Mouse (Mus musculus): Measurements from ENCODE around the gene Astn2. TPM values are rescaled to one million over a fixed set of nuclear protein-coding genes. Genes with fewer than 3 reads are reported as not detected.
A peak's percentile ranks its signal among the peaks of the same experiment; 100 is the strongest.

Astn2 gene
- total RNA-seq, 2 experiments from 2014 or later, result 32.5 to 35.1 TPM

GRCm38 (mm10) chr4:66312733-66313132, 91.7 kb downstream of the Astn2 start:
- DNase-seq (ENCODE audit: low spot score in 2 of 2), result no peak

DNA sequence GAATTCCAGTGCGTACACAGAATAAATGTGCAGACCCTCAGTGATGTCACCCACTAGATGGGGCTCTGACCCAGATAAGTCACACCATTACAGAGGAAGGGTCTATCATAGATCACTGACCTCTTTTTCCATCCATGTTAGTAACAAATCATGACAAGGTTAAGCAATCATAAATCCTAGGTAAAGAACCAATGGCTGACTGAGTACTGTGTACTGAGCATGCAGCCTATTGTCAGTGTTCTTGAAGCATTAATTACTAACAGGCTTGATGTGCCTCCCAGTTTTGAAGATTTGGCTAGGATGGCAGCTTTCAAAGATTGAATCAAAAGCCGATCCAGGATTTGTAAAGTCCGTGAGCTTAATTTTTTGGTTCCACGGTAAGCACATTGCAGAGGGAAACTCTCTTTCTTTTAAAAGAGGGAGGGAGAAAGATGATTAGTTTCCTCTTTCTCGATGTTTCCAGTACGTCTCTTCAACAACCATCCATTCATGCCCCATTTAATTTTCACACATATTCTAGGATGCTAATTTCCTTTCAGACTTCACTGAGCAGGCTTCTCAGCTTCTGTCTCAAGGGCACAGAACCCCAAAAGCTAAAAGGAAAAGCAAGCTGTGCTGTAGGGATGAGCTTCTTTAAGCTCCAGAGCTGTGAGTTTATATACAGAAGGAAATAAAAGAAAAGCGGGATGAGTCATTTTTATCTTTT, 93.9 kb downstream of the Astn2 start:
- no peak for DNase-seq (ENCODE audit: low spot score in 2 of 2)

DNA sequence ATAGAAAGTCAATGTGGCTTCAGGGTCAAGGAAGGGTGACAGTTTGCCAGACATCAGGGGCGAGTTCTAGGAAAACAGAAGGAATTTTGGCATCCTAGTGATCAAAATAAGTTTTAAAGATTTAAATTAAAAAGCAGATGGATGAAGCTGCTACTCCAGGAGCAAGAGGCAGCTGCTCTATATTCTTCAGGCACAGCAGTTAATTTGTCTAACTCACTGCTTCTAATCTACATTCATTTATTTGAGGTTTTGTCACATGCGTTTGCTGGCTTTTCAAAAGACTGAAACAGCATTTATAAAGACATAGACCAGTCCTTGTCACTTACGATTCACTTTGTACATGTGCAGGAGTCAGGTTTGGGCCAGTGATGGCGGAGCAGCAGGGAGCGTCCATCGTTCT, 98.0 kb downstream of the Astn2 start:
- no peak for DNase-seq (ENCODE audit: low spot score in 2 of 2)

DNA sequence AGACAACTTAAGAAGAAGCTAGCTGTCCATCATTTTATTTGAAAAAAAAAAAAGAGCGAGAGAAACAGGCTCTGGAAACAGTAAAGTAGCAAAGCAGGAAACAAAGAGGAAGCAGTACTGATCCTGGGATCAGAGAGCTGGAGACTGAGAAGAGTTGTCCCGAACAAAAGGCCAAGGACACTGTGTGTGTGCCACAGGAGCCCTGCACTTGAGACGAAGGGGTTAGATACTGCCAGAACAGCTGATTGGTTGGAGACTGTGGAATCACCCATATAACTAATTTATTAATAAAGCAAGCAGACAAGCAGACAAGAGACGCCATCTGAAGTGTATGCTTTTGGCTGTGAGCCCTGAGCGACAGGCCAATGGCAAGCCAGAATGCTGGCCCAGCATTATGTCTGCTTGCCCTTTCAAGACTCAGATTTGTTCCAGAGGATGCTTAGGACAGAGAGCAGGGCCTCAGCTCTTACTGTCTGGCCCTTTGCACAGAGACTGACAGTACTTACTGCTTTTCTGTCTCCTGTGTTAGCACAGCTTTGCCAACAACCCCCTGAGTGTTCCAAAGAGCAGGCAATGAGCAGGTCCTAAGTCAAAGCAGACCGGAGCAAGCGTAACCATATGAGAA, 101.6 kb downstream of the Astn2 start:
- DNase-seq (ENCODE audit: low spot score in 2 of 2), result no peak

DNA sequence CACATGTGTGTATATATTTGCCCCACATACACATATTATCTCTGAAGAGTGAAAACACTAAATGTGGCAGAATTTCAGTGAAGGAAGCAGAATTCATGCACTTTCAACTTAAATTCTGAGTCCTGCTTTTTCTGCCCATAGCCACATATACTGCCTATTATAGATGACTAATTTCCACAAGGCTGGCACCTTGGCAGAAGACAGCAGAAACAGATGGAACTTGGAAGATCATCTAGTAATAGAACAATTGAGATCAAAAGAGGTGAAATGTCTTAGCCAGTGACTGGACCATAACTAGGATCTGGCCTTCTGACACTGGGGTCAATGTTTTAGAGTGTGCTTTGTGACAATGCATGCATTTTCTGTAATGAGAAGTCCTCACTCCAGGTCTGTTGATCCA, 119.4 kb downstream of the Astn2 start:
- no peak for DNase-seq (ENCODE audit: low spot score in 2 of 2)

GRCm38 (mm10) chr4:66276096-66276495, 128.3 kb downstream of the Astn2 start:
- no peak for DNase-seq (ENCODE audit: low spot score in 2 of 2)

DNA sequence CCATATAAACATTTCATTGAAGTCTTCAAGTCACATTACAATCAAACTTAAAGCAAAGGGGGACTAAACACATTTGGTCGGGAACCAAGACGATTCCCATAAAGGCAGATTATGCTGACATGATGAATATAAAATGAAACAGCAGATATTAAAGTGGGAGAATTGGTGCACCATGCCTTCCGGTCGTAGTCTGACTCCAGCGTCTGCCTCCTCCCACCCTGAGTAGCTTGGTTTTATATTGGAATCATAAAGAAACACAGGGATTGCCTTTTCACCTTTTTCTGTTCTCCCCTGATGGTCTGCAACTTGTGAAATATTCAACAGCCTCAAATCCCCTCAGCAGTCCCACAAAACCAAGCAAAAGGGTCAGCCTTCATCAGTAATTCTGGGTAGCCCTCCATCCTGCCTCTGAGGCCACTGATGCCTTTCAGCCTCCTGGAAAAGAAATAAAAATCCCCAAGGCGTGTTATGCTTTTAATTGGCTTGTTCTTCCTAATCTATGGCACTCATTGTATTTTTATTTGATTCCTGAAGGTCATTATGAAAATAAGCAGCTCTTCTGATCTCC, 132.8 kb downstream of the Astn2 start:
- no peak for DNase-seq (ENCODE audit: low spot score in 2 of 2)

GRCm38 (mm10) chr4:66264031-66264430, 140.4 kb downstream of the Astn2 start:
- no peak for DNase-seq (ENCODE audit: low spot score in 2 of 2)

- DNase-seq (ENCODE audit: low spot score in 2 of 2), result peak; percentile 41 to 57
Observed at GRCm38 (mm10) chr4:66261276-66261675, 143.1 kb downstream of the Astn2 start.

DNA sequence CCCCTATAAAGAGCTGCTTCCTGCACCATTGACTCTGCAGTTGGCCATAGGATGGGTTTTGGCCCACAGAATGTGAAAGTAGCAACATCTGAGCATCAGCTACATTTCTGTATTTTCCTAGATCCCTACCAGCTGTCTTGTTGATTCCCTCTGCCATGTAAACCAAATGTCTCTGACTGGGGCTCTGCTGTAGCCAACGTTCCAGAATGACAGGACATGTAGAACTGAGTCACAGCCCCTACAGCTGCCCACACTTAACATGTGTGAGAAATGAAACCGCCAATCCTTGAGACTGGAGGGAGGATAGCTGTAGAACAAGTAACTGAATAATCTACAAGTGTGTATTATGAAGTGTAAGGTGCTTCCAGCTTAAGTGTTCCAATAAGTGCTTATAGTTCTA, 145.5 kb downstream of the Astn2 start:
- DNase-seq (ENCODE audit: low spot score in 2 of 2), result peak in 1 of 2 experiments; percentile 9

GRCm38 (mm10) chr4:66254695-66255492, 149.5 kb downstream of the Astn2 start:
- DNase-seq (ENCODE audit: low spot score in 2 of 2), result no peak

DNA sequence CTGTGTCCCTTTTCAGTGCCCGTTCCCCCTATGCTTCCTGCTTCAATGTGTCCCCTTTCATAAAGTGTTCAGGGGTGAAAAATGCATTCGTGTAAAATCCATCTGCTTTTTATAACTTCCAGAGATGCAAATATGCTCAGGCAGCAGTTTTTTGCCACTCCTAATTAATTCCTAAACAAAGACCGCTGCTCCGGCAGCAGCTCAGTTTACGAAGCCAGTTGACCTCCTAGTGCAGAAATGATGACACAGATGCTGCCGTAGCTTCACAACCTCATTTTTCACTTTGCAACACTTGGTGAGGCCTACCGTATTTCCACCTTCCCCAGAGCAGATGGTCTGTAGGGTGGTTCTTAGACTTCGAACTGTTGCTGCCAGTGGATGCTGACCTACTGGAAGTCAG, 155.9 kb downstream of the Astn2 start:
- no peak for DNase-seq (ENCODE audit: low spot score in 2 of 2)

GRCm38 (mm10) chr4:66242683-66243082, 161.7 kb downstream of the Astn2 start:
- DNase-seq (ENCODE audit: low spot score in 2 of 2), result no peak

DNA sequence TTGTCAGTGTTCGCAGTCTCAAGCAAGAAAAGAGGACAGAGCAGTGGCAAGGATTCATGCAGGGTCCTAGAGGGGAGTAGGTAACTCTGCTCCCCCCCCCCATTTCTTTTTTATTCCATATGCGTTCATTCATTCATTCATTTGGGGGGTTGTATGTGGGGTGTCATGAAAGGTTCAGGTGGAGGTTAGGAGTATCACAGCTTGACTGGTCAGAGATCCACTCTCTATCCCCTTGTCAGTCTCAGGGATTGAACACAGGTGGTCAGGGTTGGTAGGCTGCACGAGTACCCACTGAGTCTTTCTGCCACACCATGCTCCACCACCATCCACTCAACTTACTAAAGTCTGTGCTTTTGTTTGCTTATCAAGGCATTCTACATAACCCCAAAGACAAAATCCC, 171.6 kb downstream of the Astn2 start:
- DNase-seq (ENCODE audit: low spot score in 2 of 2), result no peak

GRCm38 (mm10) chr4:66232350-66232749, 172.1 kb downstream of the Astn2 start:
- no peak for DNase-seq (ENCODE audit: low spot score in 2 of 2)

GRCm38 (mm10) chr4:66230735-66231134, 173.7 kb downstream of the Astn2 start:
- DNase-seq (ENCODE audit: low spot score in 2 of 2), result no peak

- DNase-seq (ENCODE audit: low spot score in 2 of 2), result no peak
Observed at GRCm38 (mm10) chr4:66222602-66223317, 181.7 kb downstream of the Astn2 start.

DNA sequence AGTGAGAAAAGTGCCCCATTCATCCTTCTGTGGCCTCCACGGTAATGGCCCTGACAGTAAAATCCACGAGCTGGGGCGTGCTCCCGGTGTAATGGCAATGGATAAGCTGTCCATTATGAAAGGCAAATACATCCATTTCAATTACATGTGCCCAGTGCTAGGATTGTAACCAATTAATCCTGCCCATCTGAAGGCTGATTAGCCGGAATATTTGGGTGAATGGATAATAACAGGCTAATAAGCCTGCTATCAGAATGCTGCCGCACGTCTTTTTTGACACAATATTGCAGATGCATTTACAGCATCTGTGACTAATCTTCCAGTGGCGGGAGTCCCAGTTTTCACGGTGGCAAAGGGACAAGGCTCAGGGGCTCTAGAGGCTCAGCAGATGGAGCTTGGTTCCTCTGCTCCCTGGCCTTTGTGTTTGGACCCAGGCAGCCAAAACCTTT, 189.2 kb downstream of the Astn2 start:
- peak; percentile 16 to 38 for DNase-seq (ENCODE audit: low spot score in 2 of 2)

DNA sequence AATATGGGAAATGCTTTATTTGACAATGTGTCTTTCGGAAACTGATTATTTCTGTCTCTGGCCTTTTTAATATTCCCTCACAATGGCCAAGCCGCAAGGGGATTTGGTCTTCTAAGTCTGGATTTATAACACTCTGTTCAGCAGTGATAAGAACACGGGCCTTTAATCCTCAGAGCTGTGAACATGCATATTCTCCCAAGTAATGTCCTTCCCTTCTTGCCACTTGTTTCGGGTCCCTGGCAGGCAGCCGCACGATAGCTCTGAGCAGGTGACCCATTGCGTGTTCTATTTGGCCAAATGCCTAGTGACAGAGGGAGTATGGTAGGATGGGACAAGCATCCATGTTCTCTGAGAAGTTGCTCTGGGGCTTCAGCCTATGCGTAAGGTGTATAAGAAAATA, 214.8 kb downstream of the Astn2 start:
- DNase-seq (ENCODE audit: low spot score in 2 of 2), result no peak

DNA sequence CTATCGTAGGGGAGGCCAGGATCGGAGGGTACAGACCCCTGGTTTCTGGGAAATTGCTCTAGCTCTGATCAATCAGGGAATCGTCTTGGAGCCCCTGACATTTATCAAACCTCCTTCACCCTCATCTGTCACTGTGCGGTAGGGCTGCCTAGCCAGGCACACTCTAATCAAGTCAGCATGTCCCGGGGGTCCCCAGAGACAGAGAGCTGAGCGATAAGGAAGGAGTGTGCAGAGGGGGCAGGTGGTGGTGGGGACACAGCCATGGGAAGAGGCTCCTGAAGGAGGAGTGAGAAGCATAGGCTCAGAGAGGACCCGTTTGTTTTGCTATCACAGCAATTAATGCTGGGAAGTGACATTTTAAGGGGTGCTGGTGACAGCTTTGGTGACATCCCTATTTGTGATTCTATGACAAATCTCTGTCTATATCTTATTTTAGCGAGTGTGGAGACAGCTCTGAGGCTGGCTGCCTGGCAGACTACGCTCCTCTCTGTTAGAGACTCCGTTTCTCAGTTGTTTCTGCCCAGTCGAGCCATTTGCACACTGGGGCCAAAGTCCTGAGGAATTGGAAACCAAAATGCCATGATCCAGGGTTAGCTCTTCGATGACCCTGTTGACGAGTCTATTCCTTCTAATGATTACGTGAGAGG, 228.4 kb downstream of the Astn2 start:
- DNase-seq (ENCODE audit: low spot score in 2 of 2), result no peak

- no peak for DNase-seq (ENCODE audit: low spot score in 2 of 2)
Observed at GRCm38 (mm10) chr4:66171583-66171982, 232.8 kb downstream of the Astn2 start.

All from layer of hippocampus, postnatal 10 days (tissue).